Mouse (Mus musculus) telencephalon, adult 2 months (tissue): ENCODE results near the gene Ctdsp2.
A peak's percentile ranks its signal among the peaks of the same experiment; 100 is the strongest.

Source experiments
- DNase-seq: peaks from one replicate; pipeline ENCODE4 v3.0.0-alpha.2; 2011; ENCODE audit warnings: low read depth, low spot score

The Ctdsp2 gene

GRCm38 (mm10) chr10:126962271-126962965, 16.1 kb upstream of the Ctdsp2 start:
- DNase-seq, result peak; percentile 78

GRCm38 (mm10) chr10:126962966-126963330, 15.6 kb upstream of the Ctdsp2 start:
- no peak for DNase-seq

GRCm38 (mm10) chr10:126963821-126964220, 14.7 kb upstream of the Ctdsp2 start:
- no peak for DNase-seq

- no peak for DNase-seq
Measured at GRCm38 (mm10) chr10:126971363-126972050, 7.0 kb upstream of the Ctdsp2 start.

- no peak for DNase-seq
Measured at GRCm38 (mm10) chr10:126972051-126972725, 6.3 kb upstream of the Ctdsp2 start.

- DNase-seq, result no peak
Measured at GRCm38 (mm10) chr10:126972988-126973387, 5.5 kb upstream of the Ctdsp2 start.

GRCm38 (mm10) chr10:126975706-126976105, 2.8 kb upstream of the Ctdsp2 start:
- no peak for DNase-seq

GRCm38 (mm10) chr10:126977076-126977475, 1.4 kb upstream of the Ctdsp2 start:
- DNase-seq, result no peak

- DNase-seq, result no peak
Measured at GRCm38 (mm10) chr10:126979121-126979635, 661 bp downstream of the Ctdsp2 start.

- no peak for DNase-seq
Measured at GRCm38 (mm10) chr10:126979636-126980151, 1.2 kb downstream of the Ctdsp2 start.

- no peak for DNase-seq
Measured at GRCm38 (mm10) chr10:126980221-126980932, 1.9 kb downstream of the Ctdsp2 start.

- DNase-seq, result no peak
Measured at GRCm38 (mm10) chr10:126980933-126981530, 2.5 kb downstream of the Ctdsp2 start.

GRCm38 (mm10) chr10:126981746-126982145, 3.2 kb downstream of the Ctdsp2 start:
- DNase-seq, result no peak

- DNase-seq, result no peak
Measured at GRCm38 (mm10) chr10:126983193-126983725, 4.7 kb downstream of the Ctdsp2 start.

- no peak for DNase-seq
Measured at GRCm38 (mm10) chr10:126984189-126985004, 5.9 kb downstream of the Ctdsp2 start.

GRCm38 (mm10) chr10:126985127-126985526, 6.6 kb downstream of the Ctdsp2 start:
- no peak for DNase-seq

- no peak for DNase-seq
Measured at GRCm38 (mm10) chr10:126985579-126985978, 7.1 kb downstream of the Ctdsp2 start.

GRCm38 (mm10) chr10:126986541-126986961, 8.0 kb downstream of the Ctdsp2 start:
- no peak for DNase-seq

- no peak for DNase-seq
Measured at GRCm38 (mm10) chr10:126987183-126988118, 8.9 kb downstream of the Ctdsp2 start.
